Mouse (Mus musculus) spleen, adult 2 months (tissue): ENCODE data around the gene Vasn. TPM values are rescaled to one million over a fixed set of nuclear protein-coding genes. Genes with fewer than 3 reads are reported as not detected.

ENCODE experiments used
- DNase-seq, 2 experiments: peaks; one replicate each; pipeline versions ENCODE4 v3.0.0 to v3.0.0-alpha.2; 2012 to 2021; ENCODE audit warnings: low spot score in 2 of 2, low read depth in 1 of 2
- H3K27ac ChIP-seq: fragments of 200-500 bp; 2 replicates; pipeline ENCODE4 v1.5.1; 2012; ENCODE audit warnings: low read length, inconsistent platforms; ENCODE audit not compliant: insufficient read depth
- H3K27me3 ChIP-seq: fragments of 200-500 bp; 2 replicates; pipeline ENCODE4 v1.6.1; 2012; ENCODE audit warnings: mild to moderate bottlenecking, moderate library complexity, low read length, inconsistent platforms; ENCODE audit not compliant: control insufficient read depth, insufficient read depth
- H3K36me3 ChIP-seq: fragments of 200-500 bp; 2 replicates; pipeline ENCODE4 v1.6.1; 2012; ENCODE audit warnings: mild to moderate bottlenecking, low read length, inconsistent platforms; ENCODE audit not compliant: control insufficient read depth, insufficient read depth
- H3K4me1 ChIP-seq: fragments of 200-500 bp; 2 replicates; pipeline ENCODE4 v1.6.1; 2011; ENCODE audit warnings: inconsistent platforms; ENCODE audit not compliant: control insufficient read depth, insufficient read depth, insufficient read length
- H3K4me3 ChIP-seq: fragments of 200-500 bp; 2 replicates; pipeline ENCODE4 v1.5.1; 2011; ENCODE audit warnings: mild to moderate bottlenecking, inconsistent platforms; ENCODE audit not compliant: insufficient read depth, insufficient read length; ENCODE audit errors: extremely low read depth
- CTCF ChIP-seq: fragments of 200-500 bp; IDR thresholded peaks from 2 replicates; pipeline ENCODE4 v1.5.1; 2011; ENCODE audit warnings: mild to moderate bottlenecking, inconsistent platforms; ENCODE audit not compliant: insufficient read depth, insufficient read length, insufficient replicate concordance; ENCODE audit errors: extremely low read depth
- POLR2A ChIP-seq: fragments of 200-500 bp; IDR thresholded peaks from 2 replicates; pipeline ENCODE4 v1.6.1; 2011; ENCODE audit warnings: low read depth, low read length, inconsistent platforms
- WGBS: fragments of 180-500 bp; shearing (Covaris S2); methylation state at CpG from one replicate; pipeline ENCODE4 v1.1.7; 2018; 5-methylcytosine and 5-hydroxymethylcytosine counted together
- polyA plus RNA-seq: library from polyadenylated mRNA; depleted of rRNA; stranded (reverse); fragments of >200 nt; gene quantifications from 2 replicates; pipeline ENCODE4 v1.2.3, GENCODE M21; 2012

The Vasn gene
- polyA plus RNA-seq, 1 experiment: 23.6 TPM

DNA sequence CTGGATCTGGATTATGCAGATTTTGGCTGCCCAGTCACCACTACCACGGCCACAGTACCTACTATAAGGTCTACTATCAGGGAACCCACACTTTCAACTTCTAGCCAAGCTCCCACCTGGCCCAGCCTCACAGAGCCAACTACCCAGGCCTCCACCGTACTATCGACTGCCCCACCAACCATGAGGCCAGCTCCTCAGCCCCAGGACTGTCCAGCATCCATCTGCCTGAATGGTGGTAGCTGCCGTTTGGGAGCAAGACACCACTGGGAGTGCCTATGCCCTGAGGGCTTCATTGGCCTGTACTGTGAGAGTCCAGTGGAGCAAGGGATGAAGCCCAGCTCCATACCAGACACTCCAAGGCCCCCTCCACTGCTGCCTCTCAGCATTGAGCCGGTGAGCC is 9.5 kb downstream of the Vasn start:
- Histone ChIP-seq H3K27ac (no peak overlapping the region), H3K4me1 (no peaks in the 10 kb centered on the region), H3K36me3 (peaks cover 48% of the 10 kb centered on the region), H3K4me3 (no peak overlapping the region), H3K27me3 (no peaks in the 10 kb centered on the region)
- WGBS: 90% methylated on average over 5 of the region's 5 CpGs
- DNase-seq: no peak
- TF ChIP-seq POLR2A: no peak
- no peak for TF ChIP-seq CTCF

- Histone ChIP-seq H3K27me3 (no peaks in the 10 kb centered on the region), H3K4me3 (no peak overlapping the region), H3K27ac (no peak overlapping the region), H3K4me1 (no peaks in the 10 kb centered on the region), H3K36me3 (peaks cover 49% of the 10 kb centered on the region)
- 91% methylated on average over 11 of the region's 11 CpGs for WGBS
- no peak for TF ChIP-seq CTCF
- TF ChIP-seq POLR2A: no peak
- no peak for DNase-seq
Measured at GRCm38 (mm10) chr16:4649692-4650091, 10.0 kb downstream of the Vasn start.

DNA sequence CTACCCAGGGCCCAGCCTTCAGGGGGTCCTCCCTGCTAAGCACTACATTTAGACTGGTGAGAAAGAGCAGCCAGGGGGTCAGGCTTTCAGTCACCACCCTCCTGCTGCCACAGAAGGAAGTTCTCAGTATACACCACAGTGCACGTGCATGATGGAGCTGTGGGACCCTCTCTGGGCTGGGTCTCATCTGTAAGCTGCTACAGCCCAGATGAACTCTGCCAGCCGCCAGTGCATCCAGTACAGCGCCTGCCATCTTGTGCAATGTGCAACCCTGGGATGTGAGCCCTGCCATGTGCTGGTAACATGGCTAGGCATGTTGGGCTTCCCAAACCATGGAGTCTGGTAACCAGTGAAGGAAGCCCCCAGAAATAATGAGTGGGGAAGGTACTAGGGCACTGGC is 10.4 kb downstream of the Vasn start:
- peaks cover 54% of the 10 kb centered on the region for H3K36me3 ChIP-seq
- DNase-seq: no peak

GRCm38 (mm10) chr16:4651081-4651480 is 11.3 kb downstream of the Vasn start:
- Histone ChIP-seq H3K4me3 (no peak overlapping the region), H3K27me3 (no peaks in the 10 kb centered on the region), H3K36me3 (peaks cover 59% of the 10 kb centered on the region), H3K4me1 (no peaks in the 10 kb centered on the region), H3K27ac (no peak overlapping the region)
- no peak for DNase-seq
- no peak for TF ChIP-seq CTCF
- no peak for TF ChIP-seq POLR2A
- 90% methylated on average over 1 of the region's 1 CpGs for WGBS

More for the DNA sequence above, 10.4 kb downstream of the Vasn start:
- no peaks in the 10 kb centered on the region for H3K4me1 ChIP-seq
- H3K27ac ChIP-seq: no peak overlapping the region
- WGBS: 91% methylated on average over 3 of the region's 3 CpGs
- TF ChIP-seq CTCF: no peak
- TF ChIP-seq POLR2A: no peak
- no peaks in the 10 kb centered on the region for H3K27me3 ChIP-seq
- H3K4me3 ChIP-seq: no peak overlapping the region

- Histone ChIP-seq H3K27ac (no peak overlapping the region), H3K4me3 (no peak overlapping the region), H3K36me3 (peaks cover 59% of the 10 kb centered on the region), H3K27me3 (no peaks in the 10 kb centered on the region), H3K4me1 (no peaks in the 10 kb centered on the region)
- WGBS: 88% methylated on average over 7 of the region's 7 CpGs
- TF ChIP-seq POLR2A: no peak
- no peak for TF ChIP-seq CTCF
- no peak for DNase-seq
Measured at GRCm38 (mm10) chr16:4651624-4652023, 11.9 kb downstream of the Vasn start.

GRCm38 (mm10) chr16:4652707-4653416 is 13.1 kb downstream of the Vasn start:
- Histone ChIP-seq H3K4me3 (no peak overlapping the region), H3K27ac (no peak overlapping the region), H3K4me1 (no peaks in the 10 kb centered on the region), H3K36me3 (peaks cover 53% of the 10 kb centered on the region), H3K27me3 (no peaks in the 10 kb centered on the region)
- 92% methylated on average over 4 of the region's 4 CpGs for WGBS
- DNase-seq: no peak
- no peak for TF ChIP-seq POLR2A
- no peak for TF ChIP-seq CTCF

- no peak overlapping the region; the same call in 1 of the 2 replicates for H3K27ac ChIP-seq
- WGBS: 90% methylated on average over 10 of the region's 10 CpGs
- peaks cover 53% of the 10 kb centered on the region for H3K36me3 ChIP-seq
- TF ChIP-seq CTCF (no peak), POLR2A (no peak)
- no peak for DNase-seq
- no peaks in the 10 kb centered on the region for H3K27me3 ChIP-seq
- no peaks in the 10 kb centered on the region for H3K4me1 ChIP-seq
- no peak overlapping the region for H3K4me3 ChIP-seq
Measured at GRCm38 (mm10) chr16:4654706-4655105, 15.0 kb downstream of the Vasn start.
